8 mouse cellular contexts compared by ENCODE assay signal in the genomic region with DNA sequence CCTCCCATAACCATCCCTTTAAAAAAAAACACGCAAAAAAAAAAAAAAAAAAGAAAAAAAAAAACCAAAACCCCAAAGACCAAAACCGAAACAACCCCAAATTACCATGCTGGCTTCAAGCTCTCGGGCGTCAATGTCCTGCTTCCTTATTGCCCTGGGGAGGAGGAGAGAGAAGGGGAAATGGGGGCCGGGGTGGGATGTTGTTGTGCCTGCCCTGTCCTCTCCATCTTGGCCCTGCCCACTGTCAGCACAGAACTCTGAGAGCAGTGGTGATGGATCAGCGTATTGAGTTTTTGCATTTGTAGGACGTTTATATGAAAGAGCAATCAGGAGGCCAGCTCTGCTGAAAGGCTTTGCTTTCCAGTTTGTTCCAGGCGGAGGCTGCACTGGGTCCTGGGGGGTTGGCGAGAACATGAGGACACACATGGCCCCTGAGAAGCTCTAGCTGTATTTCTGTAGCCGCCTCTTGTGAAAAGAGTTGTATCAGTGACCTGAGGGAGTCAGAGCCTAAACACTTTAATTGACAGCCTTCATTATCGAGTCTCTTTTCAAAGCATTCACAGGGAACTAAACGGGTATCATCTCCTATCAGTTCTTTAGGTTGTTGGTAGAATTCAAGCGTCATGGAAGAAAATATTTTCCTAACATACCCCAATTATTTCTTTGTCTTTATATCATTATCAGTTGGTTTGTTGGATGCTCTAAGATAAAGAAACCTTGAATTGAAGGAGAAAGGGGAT. TPM values are rescaled to one million over a fixed set of nuclear protein-coding genes. Genes with fewer than 3 reads are reported as not detected.
DNase-seq lines count a peak whose midpoint lies in the region; ATAC-seq and TF ChIP-seq lines count a peak whose summit lies in the region.

No protein-coding gene starts in this region.

- WGBS in heart, embryonic 16.5 days = 5% methylated on average over 13 of the region's 13 CpGs
- WGBS in liver, embryonic 11.5 days = 8% methylated on average over 13 of the region's 13 CpGs

- peak overlapping the region; percentile 61 for H3K9ac ChIP-seq in heart, embryonic 16.5 days (ENCODE audit: low read length)
- no peak overlapping the region for H3K9ac ChIP-seq in liver, embryonic 11.5 days (ENCODE audit: low read depth, low read length)

- H3K9me3 ChIP-seq in heart, embryonic 16.5 days (replicated peaks; ENCODE audit: control insufficient read depth, low read length) = no peaks in the 10 kb centered on the region
- H3K9me3 ChIP-seq in liver, embryonic 11.5 days (ENCODE audit: control insufficient read depth, low read length) = no peaks in the 10 kb centered on the region

- peak overlapping the region; percentile 86 for H3K27ac ChIP-seq in heart, embryonic 16.5 days (ENCODE audit: low read length)
- peak overlapping the region; percentile 82 for H3K27ac ChIP-seq in liver, embryonic 11.5 days (ENCODE audit: low read depth, low read length)

- H3K4me3 ChIP-seq in heart, embryonic 16.5 days (ENCODE audit: low read length) = peak overlapping the region; percentile 43
- peak overlapping the region; percentile 25 for H3K4me3 ChIP-seq in liver, embryonic 11.5 days (ENCODE audit: low read depth, low read length)

- intact Hi-C loops in left cerebral cortex, postnatal 4 days (cut with DNase I) = no loop called here

- peak overlapping the region; percentile 65 for H3K4me2 ChIP-seq in heart, embryonic 16.5 days (ENCODE audit: low read depth, low read length)
- H3K4me2 ChIP-seq in liver, embryonic 11.5 days = peak overlapping the region; percentile 71

- no peaks in the 10 kb centered on the region for H3K36me3 ChIP-seq in heart, embryonic 16.5 days (ENCODE audit: control insufficient read depth, insufficient read depth)
- H3K36me3 ChIP-seq in liver, embryonic 11.5 days (ENCODE audit: control insufficient read depth, insufficient read depth, low read length) = no peaks in the 10 kb centered on the region

- no peak for TF ChIP-seq POLR2A in brain, embryonic 14.5 days (IDR thresholded peaks at IDR 0.05; ENCODE audit: borderline replicate concordance, extremely low read depth, insufficient read depth, insufficient read length, poor library complexity, severe bottlenecking)

- H3K27me3 ChIP-seq in heart, embryonic 16.5 days (ENCODE audit: control insufficient read depth, insufficient read depth, low read length) = no peaks in the 10 kb centered on the region
- H3K27me3 ChIP-seq in liver, embryonic 11.5 days (replicated peaks; ENCODE audit: control insufficient read depth, insufficient read depth, low read length) = no peaks in the 10 kb centered on the region

- peaks cover 32% of the 10 kb centered on the region for H3K4me1 ChIP-seq in heart, embryonic 16.5 days (ENCODE audit: control insufficient read depth, insufficient read depth, low read length)
- H3K4me1 ChIP-seq in liver, embryonic 11.5 days (replicated peaks; ENCODE audit: control insufficient read depth, insufficient read depth, low read length) = peaks cover 33% of the 10 kb centered on the region

- no peak for TF ChIP-seq CTCF in brain, embryonic 14.5 days (IDR thresholded peaks at IDR 0.05; ENCODE audit: borderline replicate concordance, extremely low read depth, insufficient read depth, insufficient read length)

- 0 out of 2 replicates have a peak, but pooled peaks have one; percentile 19 for ATAC-seq in heart, embryonic 16.5 days (replicated peaks; ENCODE audit: extremely low read depth, insufficient read depth, low FRiP score)
- ATAC-seq in liver, embryonic 11.5 days (replicated peaks; ENCODE audit: low FRiP score) = no peak
- peak; percentile 85 for ATAC-seq in monocyte, adult 5-6 weeks (replicated peaks; ENCODE audit: insufficient number of reproducible peaks, low FRiP score, low TSS enrichment, poor library complexity, severe bottlenecking)

- peak; percentile 25 for DNase-seq in gastrocnemius, adult 18-20 months (ENCODE audit: low spot score)
- DNase-seq in gastrocnemius, adult 8-10 months (ENCODE audit: low spot score in 2 of 2) = no peak
- DNase-seq in brain, embryonic 14.5 days (ENCODE audit: low read depth) = peak; percentile 38
- peak; percentile 48 for DNase-seq in liver, embryonic 11.5 days (ENCODE audit: low spot score)
- no peak for DNase-seq in right cerebral cortex, postnatal 4 days
- DNase-seq in left cerebral cortex, postnatal 4 days = no peak

RNA-seq across cellular contexts. Expression of a gene that starts 38.0 kb away (rescaled TPM):
- 10 to 100 TPM; 14.6 to 20.4 TPM for total RNA-seq in gastrocnemius, adult 18-20 months (2021)
- 10 to 100 TPM; 12.1 to 18.8 (median 16.0) TPM for total RNA-seq in gastrocnemius, adult 8-10 months (2022)
- 20.4 and 28.5 TPM in 2 replicates for polyA plus RNA-seq in brain, embryonic 14.5 days (2012; rRNA removed)
- polyA plus RNA-seq in heart, embryonic 16.5 days (2015; fragmentation: Nextera tagmentation; extraction: Ambion mirVana) = 9.5 and 9.9 TPM in 2 replicates
- polyA plus RNA-seq in liver, embryonic 11.5 days (2014; fragmentation: Nextera tagmentation; extraction: Ambion mirVana) = 15.2 and 16.6 TPM in 2 replicates
- 73.0 to 105 TPM (median 76.8 TPM) in 3 replicates for total RNA-seq in monocyte, adult 5-6 weeks (2017)
- 10 to 100 TPM; 36.0 to 41.3 TPM for total RNA-seq in left cerebral cortex, postnatal 4 days (2021)

Comparison
In these comparisons a context has a peak if more than half of its experiments do, and no peak if none do; other contexts are left out.
1. DNase-seq: peak in gastrocnemius, adult 18-20 months (single experiment), brain, embryonic 14.5 days (single experiment) and liver, embryonic 11.5 days (single experiment); none in gastrocnemius, adult 8-10 months (0 of 2), right cerebral cortex, postnatal 4 days (single experiment) and left cerebral cortex, postnatal 4 days (single experiment).